Mouse (Mus musculus): ENCODE measurements around the gene H2-DMa. TPM values are rescaled to one million over a fixed set of nuclear protein-coding genes. Genes with fewer than 3 reads are reported as not detected.

Gene H2-DMa
- polyA plus RNA-seq, 1 experiment from 2014 or later = 15.2 TPM

GRCm38 (mm10) chr17:34179913-34180859 lies 60.8 kb downstream of the H2-DMa start:
- no peak overlapping the region for H3K9ac ChIP-seq (ENCODE audit: low read depth, low read length)
- 63% methylated on average over 13 of the region's 13 CpGs for WGBS
- no peak overlapping the region for H3K4me3 ChIP-seq (ENCODE audit: low read depth, low read length)
- H3K27me3 ChIP-seq (replicated peaks; ENCODE audit: control insufficient read depth, insufficient read depth, low read length) = no peaks in the 10 kb centered on the region
- H3K4me2 ChIP-seq (replicated peaks; ENCODE audit: low read depth) = no peak overlapping the region
- TF ChIP-seq CTCF (IDR thresholded peaks at IDR 0.05; ENCODE audit: low read depth) = no peak
- 0 out of 2 replicates have a peak, but pooled peaks have one; percentile 28 for ATAC-seq
- no peaks in the 10 kb centered on the region for H3K36me3 ChIP-seq (ENCODE audit: control insufficient read depth, insufficient read depth)
- no peak overlapping the region for H3K27ac ChIP-seq (ENCODE audit: low read depth, low read length)
- no peaks in the 10 kb centered on the region for H3K9me3 ChIP-seq (ENCODE audit: control insufficient read depth)
- no peaks in the 10 kb centered on the region for H3K4me1 ChIP-seq (replicated peaks; ENCODE audit: control insufficient read depth, insufficient read depth, low read length)

GRCm38 (mm10) chr17:34183564-34184219 lies 64.4 kb downstream of the H2-DMa start:
- H3K9ac ChIP-seq (ENCODE audit: low read depth, low read length) = no peak overlapping the region
- H3K27ac ChIP-seq (ENCODE audit: low read depth, low read length) = no peak overlapping the region
- H3K4me2 ChIP-seq (replicated peaks; ENCODE audit: low read depth) = no peak overlapping the region
- ATAC-seq = no peak
- no peak for TF ChIP-seq CTCF (IDR thresholded peaks at IDR 0.05; ENCODE audit: low read depth)
- no peaks in the 10 kb centered on the region for H3K27me3 ChIP-seq (replicated peaks; ENCODE audit: control insufficient read depth, insufficient read depth, low read length)
- no peaks in the 10 kb centered on the region for H3K36me3 ChIP-seq (ENCODE audit: control insufficient read depth, insufficient read depth)
- no peaks in the 10 kb centered on the region for H3K9me3 ChIP-seq (ENCODE audit: control insufficient read depth)
- H3K4me3 ChIP-seq (ENCODE audit: low read depth, low read length) = no peak overlapping the region
- 62% methylated on average over 15 of the region's 15 CpGs for WGBS
- no peaks in the 10 kb centered on the region for H3K4me1 ChIP-seq (replicated peaks; ENCODE audit: control insufficient read depth, insufficient read depth, low read length)

- no peak overlapping the region for H3K9ac ChIP-seq (ENCODE audit: low read depth, low read length)
- H3K9me3 ChIP-seq (ENCODE audit: control insufficient read depth) = no peaks in the 10 kb centered on the region
- no peaks in the 10 kb centered on the region for H3K27me3 ChIP-seq (replicated peaks; ENCODE audit: control insufficient read depth, insufficient read depth, low read length)
- no peak overlapping the region for H3K4me2 ChIP-seq (replicated peaks; ENCODE audit: low read depth)
- H3K4me3 ChIP-seq (ENCODE audit: low read depth, low read length) = no peak overlapping the region
- no peaks in the 10 kb centered on the region; the same call in 1 of the 2 replicates for H3K36me3 ChIP-seq (ENCODE audit: control insufficient read depth, insufficient read depth)
- no peak overlapping the region for H3K27ac ChIP-seq (ENCODE audit: low read depth, low read length)
- no peak for TF ChIP-seq CTCF (IDR thresholded peaks at IDR 0.05; ENCODE audit: low read depth)
- no peaks in the 10 kb centered on the region; the same call in 1 of the 2 replicates for H3K4me1 ChIP-seq (replicated peaks; ENCODE audit: control insufficient read depth, insufficient read depth, low read length)
- 94% methylated on average over 9 of the region's 9 CpGs for WGBS
- no peak for ATAC-seq
Observed at GRCm38 (mm10) chr17:34185526-34185925, 66.2 kb downstream of the H2-DMa start.

- no peaks in the 10 kb centered on the region; the same call in 1 of the 2 replicates for H3K36me3 ChIP-seq (ENCODE audit: control insufficient read depth, insufficient read depth)
- no peaks in the 10 kb centered on the region for H3K9me3 ChIP-seq (ENCODE audit: control insufficient read depth)
- peak overlapping the region; percentile 98 for H3K4me2 ChIP-seq (replicated peaks; ENCODE audit: low read depth)
- H3K9ac ChIP-seq (ENCODE audit: low read depth, low read length) = peak overlapping the region; percentile 70
- no peaks in the 10 kb centered on the region; the same call in 1 of the 2 replicates for H3K4me1 ChIP-seq (replicated peaks; ENCODE audit: control insufficient read depth, insufficient read depth, low read length)
- H3K27ac ChIP-seq (ENCODE audit: low read depth, low read length) = peak overlapping the region; percentile 77
- no peak for TF ChIP-seq CTCF (IDR thresholded peaks at IDR 0.05; ENCODE audit: low read depth)
- peak overlapping the region; percentile 65 for H3K4me3 ChIP-seq (ENCODE audit: low read depth, low read length)
- WGBS = 5% methylated on average over 14 of the region's 14 CpGs
- ATAC-seq = peak; percentile 55
- no peaks in the 10 kb centered on the region for H3K27me3 ChIP-seq (replicated peaks; ENCODE audit: control insufficient read depth, insufficient read depth, low read length)
Observed at GRCm38 (mm10) chr17:34186885-34187260, 67.5 kb downstream of the H2-DMa start.

- peak within 1 kb of the TSS; percentile 70 for H3K9ac ChIP-seq (ENCODE audit: low read depth, low read length)
- no peaks in the 10 kb centered on the region for H3K27me3 ChIP-seq (replicated peaks; ENCODE audit: control insufficient read depth, insufficient read depth, low read length)
- under 1% methylated on average over 46 of the region's 46 CpGs for WGBS
- no peaks in the 10 kb centered on the region; the same call in 1 of the 2 replicates for H3K36me3 ChIP-seq (ENCODE audit: control insufficient read depth, insufficient read depth)
- no peaks in the 10 kb centered on the region for H3K9me3 ChIP-seq (ENCODE audit: control insufficient read depth)
- H3K27ac ChIP-seq (ENCODE audit: low read depth, low read length) = peak within 1 kb of the TSS; percentile 77
- H3K4me3 ChIP-seq (ENCODE audit: low read depth, low read length) = peak within 1 kb of the TSS; percentile 65
- no peak for TF ChIP-seq CTCF (IDR thresholded peaks at IDR 0.05; ENCODE audit: low read depth)
- no peaks in the 10 kb centered on the region; the same call in 1 of the 2 replicates for H3K4me1 ChIP-seq (replicated peaks; ENCODE audit: control insufficient read depth, insufficient read depth, low read length)
- ATAC-seq = peak; percentile 95
- peak within 1 kb of the TSS; percentile 98 for H3K4me2 ChIP-seq (replicated peaks; ENCODE audit: low read depth)
Observed at GRCm38 (mm10) chr17:34187261-34187916, 68.0 kb downstream of the H2-DMa start, which contains the start of the genes Tap1 and Psmb9. Gene Tap1 (plus strand): TSS chr17:34187553. Gene Psmb9 (minus strand): TSS chr17:34187764.
